Mouse (Mus musculus): ENCODE measurements at regions not wholly inside any gene's neighbourhood (a gene's known extent, or its start where the extent isn't known, plus 50 kb on each side); places are given as distances from the start of the nearest gene placed in this dataset.

GRCm38 (mm10) chr9:26060834-26061233 lies 579.5 kb downstream of the Eepd1 start:
- no peak for DNase-seq (ENCODE audit: low spot score)

- DNase-seq (ENCODE audit: low spot score): no peak
Observed at GRCm38 (mm10) chr9:26077057-26077456, 595.7 kb downstream of the Eepd1 start.

GRCm38 (mm10) chr9:26086524-26086923 lies 605.2 kb downstream of the Eepd1 start:
- DNase-seq (ENCODE audit: low spot score): no peak

GRCm38 (mm10) chr9:26092061-26092687 lies 610.8 kb downstream of the Eepd1 start:
- DNase-seq (ENCODE audit: low spot score): no peak

- DNase-seq (ENCODE audit: low spot score): no peak
Observed at GRCm38 (mm10) chr9:26104136-26104535, 622.8 kb downstream of the Eepd1 start.

GRCm38 (mm10) chr9:26121986-26122385 lies 611.5 kb upstream of the B3gat1 start:
- peak; percentile 13 for DNase-seq (ENCODE audit: low spot score)

- peak; percentile 16 for DNase-seq (ENCODE audit: low spot score)
Observed at GRCm38 (mm10) chr9:26134587-26134986, 598.9 kb upstream of the B3gat1 start.

Measured in left cerebral cortex, adult 11 months (tissue).